Mouse (Mus musculus): ENCODE data around the gene Mthfr. TPM values are rescaled to one million over a fixed set of nuclear protein-coding genes. Genes with fewer than 3 reads are reported as not detected.

Mthfr gene
- polyA plus RNA-seq, 1 experiment from 2014 or later = 22.4 TPM

- WGBS = 85% methylated on average over 7 of the region's 7 CpGs
- H3K27me3 ChIP-seq = no peaks in the 10 kb centered on the region
These were observed 17.4 kb downstream of the Mthfr start for GRCm38 (mm10) chr4:148056246-148056645.

GRCm38 (mm10) chr4:148056801-148057200 lies 17.9 kb downstream of the Mthfr start:
- ATAC-seq (ENCODE audit: insufficient number of reproducible peaks, insufficient read depth, low FRiP score, low TSS enrichment, low read depth) = no peak
- 82% methylated on average over 4 of the region's 4 CpGs for WGBS
- H3K9me3 ChIP-seq = no peaks in the 10 kb centered on the region
- no peak overlapping the region for H3K4me3 ChIP-seq
- no peak overlapping the region for H3K4me2 ChIP-seq
- no peaks in the 10 kb centered on the region for H3K27me3 ChIP-seq
- peaks cover 72% of the 10 kb centered on the region for H3K36me3 ChIP-seq
- no peak overlapping the region for H3K27ac ChIP-seq
- H3K4me1 ChIP-seq = peaks cover 3% of the 10 kb centered on the region; the same call in 1 of the 2 replicates
- H3K9ac ChIP-seq = no peak overlapping the region

More at GRCm38 (mm10) chr4:148056246-148056645, 17.4 kb downstream of the Mthfr start:
- Histone ChIP-seq H3K9ac (no peak overlapping the region), H3K36me3 (peaks cover 77% of the 10 kb centered on the region), H3K27ac (no peak overlapping the region), H3K4me2 (no peak overlapping the region), H3K4me3 (no peak overlapping the region), H3K4me1 (peaks cover 3% of the 10 kb centered on the region; the same call in 1 of the 2 replicates), H3K9me3 (no peaks in the 10 kb centered on the region)
- ATAC-seq (ENCODE audit: insufficient number of reproducible peaks, insufficient read depth, low FRiP score, low TSS enrichment, low read depth) = no peak

GRCm38 (mm10) chr4:148057661-148058209 lies 18.9 kb downstream of the Mthfr start:
- H3K27ac ChIP-seq = no peak overlapping the region
- H3K4me2 ChIP-seq = no peak overlapping the region
- H3K9me3 ChIP-seq = no peaks in the 10 kb centered on the region
- H3K4me3 ChIP-seq = no peak overlapping the region
- H3K4me1 ChIP-seq = peaks cover 3% of the 10 kb centered on the region; the same call in 1 of the 2 replicates
- H3K36me3 ChIP-seq = peaks cover 62% of the 10 kb centered on the region
- no peak for ATAC-seq (ENCODE audit: insufficient number of reproducible peaks, insufficient read depth, low FRiP score, low TSS enrichment, low read depth)
- WGBS = 63% methylated on average over 5 of the region's 5 CpGs
- no peak overlapping the region for H3K9ac ChIP-seq
- H3K27me3 ChIP-seq = no peaks in the 10 kb centered on the region

- 89% methylated on average over 9 of the region's 9 CpGs for WGBS
- H3K4me2 ChIP-seq = no peak overlapping the region
- no peak for ATAC-seq (ENCODE audit: insufficient number of reproducible peaks, insufficient read depth, low FRiP score, low TSS enrichment, low read depth)
- no peaks in the 10 kb centered on the region for H3K27me3 ChIP-seq
- H3K9ac ChIP-seq = no peak overlapping the region
- H3K4me1 ChIP-seq = peaks cover 3% of the 10 kb centered on the region; the same call in 1 of the 2 replicates
- H3K9me3 ChIP-seq = no peaks in the 10 kb centered on the region
- no peak overlapping the region for H3K4me3 ChIP-seq
- peaks cover 56% of the 10 kb centered on the region for H3K36me3 ChIP-seq
- H3K27ac ChIP-seq = no peak overlapping the region
These were observed 19.4 kb downstream of the Mthfr start for GRCm38 (mm10) chr4:148058218-148058819.

- peaks cover 50% of the 10 kb centered on the region for H3K36me3 ChIP-seq
- H3K4me2 ChIP-seq = no peak overlapping the region
- peaks cover 3% of the 10 kb centered on the region; the same call in 1 of the 2 replicates for H3K4me1 ChIP-seq
- no peaks in the 10 kb centered on the region for H3K27me3 ChIP-seq
- H3K9me3 ChIP-seq = no peaks in the 10 kb centered on the region
- no peak overlapping the region for H3K9ac ChIP-seq
- H3K27ac ChIP-seq = no peak overlapping the region
- 92% methylated on average over 6 of the region's 6 CpGs for WGBS
- no peak for ATAC-seq (ENCODE audit: insufficient number of reproducible peaks, insufficient read depth, low FRiP score, low TSS enrichment, low read depth)
- no peak overlapping the region for H3K4me3 ChIP-seq
These were observed 20.1 kb downstream of the Mthfr start for GRCm38 (mm10) chr4:148058993-148059392.

GRCm38 (mm10) chr4:148060120-148061085 lies 21.5 kb downstream of the Mthfr start:
- Histone ChIP-seq H3K9me3 (no peaks in the 10 kb centered on the region), H3K4me1 (peaks cover 3% of the 10 kb centered on the region; the same call in 1 of the 2 replicates), H3K36me3 (peaks cover 36% of the 10 kb centered on the region), H3K9ac (no peak overlapping the region), H3K27ac (no peak overlapping the region), H3K4me3 (no peak overlapping the region), H3K27me3 (no peaks in the 10 kb centered on the region), H3K4me2 (no peak overlapping the region)
- ATAC-seq (ENCODE audit: insufficient number of reproducible peaks, insufficient read depth, low FRiP score, low TSS enrichment, low read depth) = peak; percentile 32; the same call in 1 of the 2 replicates
- 53% methylated on average over 13 of the region's 13 CpGs for WGBS

- peaks cover 29% of the 10 kb centered on the region for H3K36me3 ChIP-seq
- H3K27me3 ChIP-seq = no peaks in the 10 kb centered on the region
- no peaks in the 10 kb centered on the region for H3K9me3 ChIP-seq
- no peak for ATAC-seq (ENCODE audit: insufficient number of reproducible peaks, insufficient read depth, low FRiP score, low TSS enrichment, low read depth)
- H3K4me3 ChIP-seq = no peak overlapping the region
- H3K27ac ChIP-seq = no peak overlapping the region
- no peak overlapping the region for H3K4me2 ChIP-seq
- WGBS = 86% methylated on average over 9 of the region's 9 CpGs
- no peak overlapping the region for H3K9ac ChIP-seq
- peaks cover 3% of the 10 kb centered on the region; the same call in 1 of the 2 replicates for H3K4me1 ChIP-seq
These were observed 22.2 kb downstream of the Mthfr start for GRCm38 (mm10) chr4:148061086-148061480.

GRCm38 (mm10) chr4:148065702-148066400 lies 27.0 kb downstream of the Mthfr start:
- Histone ChIP-seq H3K9ac (no peak overlapping the region), H3K36me3 (no peaks in the 10 kb centered on the region), H3K27me3 (no peaks in the 10 kb centered on the region), H3K4me2 (no peak overlapping the region), H3K9me3 (no peaks in the 10 kb centered on the region), H3K4me1 (0 out of 2 replicates have a peak, but pooled peaks cover 4% of the 10 kb centered on the region), H3K27ac (no peak overlapping the region), H3K4me3 (no peak overlapping the region)
- 39% methylated on average over 6 of the region's 6 CpGs for WGBS
- ATAC-seq (ENCODE audit: insufficient number of reproducible peaks, insufficient read depth, low FRiP score, low TSS enrichment, low read depth) = no peak

- WGBS = 60% methylated on average over 9 of the region's 9 CpGs
- ATAC-seq (ENCODE audit: insufficient number of reproducible peaks, insufficient read depth, low FRiP score, low TSS enrichment, low read depth) = no peak
- no peak overlapping the region for H3K4me2 ChIP-seq
- 0 out of 2 replicates have a peak, but pooled peaks cover 4% of the 10 kb centered on the region for H3K4me1 ChIP-seq
- no peaks in the 10 kb centered on the region for H3K36me3 ChIP-seq
- H3K9ac ChIP-seq = no peak overlapping the region
- H3K27me3 ChIP-seq = no peaks in the 10 kb centered on the region
- no peaks in the 10 kb centered on the region for H3K9me3 ChIP-seq
- no peak overlapping the region for H3K4me3 ChIP-seq
- no peak overlapping the region for H3K27ac ChIP-seq
These were observed 27.5 kb downstream of the Mthfr start for GRCm38 (mm10) chr4:148066401-148066744.

- no peak overlapping the region for H3K4me3 ChIP-seq
- no peaks in the 10 kb centered on the region for H3K27me3 ChIP-seq
- H3K36me3 ChIP-seq = no peaks in the 10 kb centered on the region
- no peaks in the 10 kb centered on the region for H3K9me3 ChIP-seq
- H3K4me2 ChIP-seq = no peak overlapping the region
- 0 out of 2 replicates have a peak, but pooled peaks cover 4% of the 10 kb centered on the region for H3K4me1 ChIP-seq
- ATAC-seq (ENCODE audit: insufficient number of reproducible peaks, insufficient read depth, low FRiP score, low TSS enrichment, low read depth) = no peak
- no peak overlapping the region for H3K9ac ChIP-seq
- H3K27ac ChIP-seq = no peak overlapping the region
- 90% methylated on average over 8 of the region's 8 CpGs for WGBS
These were observed 28.5 kb downstream of the Mthfr start for GRCm38 (mm10) chr4:148067346-148067745.

GRCm38 (mm10) chr4:148069602-148070218 lies 30.8 kb downstream of the Mthfr start:
- no peak overlapping the region for H3K9ac ChIP-seq
- no peak overlapping the region for H3K4me3 ChIP-seq
- 82% methylated on average over 9 of the region's 9 CpGs for WGBS

More at GRCm38 (mm10) chr4:148069602-148070218, 30.8 kb downstream of the Mthfr start:
- Histone ChIP-seq H3K9me3 (no peaks in the 10 kb centered on the region), H3K4me1 (0 out of 2 replicates have a peak, but pooled peaks cover 4% of the 10 kb centered on the region), H3K36me3 (no peaks in the 10 kb centered on the region), H3K4me2 (no peak overlapping the region), H3K27me3 (no peaks in the 10 kb centered on the region), H3K27ac (no peak overlapping the region)
- no peak for ATAC-seq (ENCODE audit: insufficient number of reproducible peaks, insufficient read depth, low FRiP score, low TSS enrichment, low read depth)

Measured in embryonic facial prominence, embryonic 13.5 days (tissue).